Mouse (Mus musculus): ENCODE measurements around the gene Gm9964.

- TF ChIP-seq HCFC1 (IDR thresholded peaks at IDR 0.05; ENCODE audit: borderline replicate concordance, insufficient read depth, low read length) = no peak
- no peak for TF ChIP-seq CHD2 (IDR thresholded peaks at IDR 0.05; ENCODE audit: low read depth, low read length)
- TF ChIP-seq MAFK (IDR thresholded peaks at IDR 0.05; ENCODE audit: insufficient read depth, low read depth, low read length) = no peak
- no peak for TF ChIP-seq ZC3H11A (IDR thresholded peaks at IDR 0.05; ENCODE audit: borderline replicate concordance, low read depth, low read length)
- TF ChIP-seq ZNF384 (IDR thresholded peaks at IDR 0.05; ENCODE audit: low read depth, low read length) = no peak
These were observed 29.0 kb upstream of the Gm9964 start for GRCm38 (mm10) chr11:79325663-79326062.
